Mouse (Mus musculus): ENCODE results near the gene Def6.

The Def6 gene

GRCm38 (mm10) chr17:28249062-28249461 lies 41.5 kb downstream of the Def6 start:
- TF ChIP-seq GATA4 (IDR thresholded peaks at IDR 0.05; ENCODE audit: insufficient replicate concordance, low read length): no peak

- no peak for TF ChIP-seq GATA4 (IDR thresholded peaks at IDR 0.05; ENCODE audit: insufficient replicate concordance, low read length)
Measured at GRCm38 (mm10) chr17:28251579-28252280, 44.2 kb downstream of the Def6 start.

GRCm38 (mm10) chr17:28252281-28252648 lies 44.7 kb downstream of the Def6 start:
- TF ChIP-seq GATA4 (IDR thresholded peaks at IDR 0.05; ENCODE audit: insufficient replicate concordance, low read length): no peak

GRCm38 (mm10) chr17:28253216-28253615 lies 45.6 kb downstream of the Def6 start:
- no peak for TF ChIP-seq GATA4 (IDR thresholded peaks at IDR 0.05; ENCODE audit: insufficient replicate concordance, low read length)

GRCm38 (mm10) chr17:28254804-28255203 lies 47.2 kb downstream of the Def6 start:
- no peak for TF ChIP-seq GATA4 (IDR thresholded peaks at IDR 0.05; ENCODE audit: insufficient replicate concordance, low read length)

- no peak for TF ChIP-seq GATA4 (IDR thresholded peaks at IDR 0.05; ENCODE audit: insufficient replicate concordance, low read length)
Measured at GRCm38 (mm10) chr17:28255651-28256050, 48.1 kb downstream of the Def6 start.

- TF ChIP-seq GATA4 (IDR thresholded peaks at IDR 0.05; ENCODE audit: insufficient replicate concordance, low read length): no peak
Measured at GRCm38 (mm10) chr17:28256651-28257328, 49.2 kb downstream of the Def6 start.

- TF ChIP-seq GATA4 (IDR thresholded peaks at IDR 0.05; ENCODE audit: insufficient replicate concordance, low read length): no peak
Measured at GRCm38 (mm10) chr17:28258325-28258724, 50.7 kb downstream of the Def6 start.

- no peak for TF ChIP-seq GATA4 (IDR thresholded peaks at IDR 0.05; ENCODE audit: insufficient replicate concordance, low read length)
Measured at GRCm38 (mm10) chr17:28259890-28260542, 52.4 kb downstream of the Def6 start.

GRCm38 (mm10) chr17:28260543-28260909 lies 52.9 kb downstream of the Def6 start:
- no peak for TF ChIP-seq GATA4 (IDR thresholded peaks at IDR 0.05; ENCODE audit: insufficient replicate concordance, low read length)

- peak; percentile 75 for TF ChIP-seq GATA4 (IDR thresholded peaks at IDR 0.05; ENCODE audit: insufficient replicate concordance, low read length)
Measured at GRCm38 (mm10) chr17:28261795-28262194, 54.2 kb downstream of the Def6 start.

- no peak for TF ChIP-seq GATA4 (IDR thresholded peaks at IDR 0.05; ENCODE audit: insufficient replicate concordance, low read length)
Measured at GRCm38 (mm10) chr17:28263181-28263894, 55.8 kb downstream of the Def6 start.

GRCm38 (mm10) chr17:28267251-28267650 lies 59.7 kb downstream of the Def6 start:
- no peak for TF ChIP-seq GATA4 (IDR thresholded peaks at IDR 0.05; ENCODE audit: insufficient replicate concordance, low read length)

GRCm38 (mm10) chr17:28270165-28270564 lies 62.6 kb downstream of the Def6 start:
- TF ChIP-seq GATA4 (IDR thresholded peaks at IDR 0.05; ENCODE audit: insufficient replicate concordance, low read length): no peak

- no peak for TF ChIP-seq GATA4 (IDR thresholded peaks at IDR 0.05; ENCODE audit: insufficient replicate concordance, low read length)
Measured at GRCm38 (mm10) chr17:28271537-28272266, 64.1 kb downstream of the Def6 start.

Measured in liver, adult (tissue).